Mouse (Mus musculus) brain, embryonic 14.5 days (tissue): ENCODE measurements at regions not wholly inside any gene's neighbourhood (a gene's known extent, or its start where the extent isn't known, plus 50 kb on each side); places are given as distances from the start of the nearest gene placed in this dataset.

Source experiments
- DNase-seq: peaks from one replicate; pipeline ENCODE4 v3.0.0-alpha.2; 2011; ENCODE audit warnings: low read depth
- CTCF ChIP-seq: fragments of 200-500 bp; IDR thresholded peaks from 2 replicates; pipeline ENCODE4 v1.5.1; 2012; ENCODE audit warnings: inconsistent platforms, mild to moderate bottlenecking, moderate library complexity, borderline replicate concordance; ENCODE audit not compliant: insufficient read depth, insufficient read length; ENCODE audit errors: extremely low read depth
- POLR2A ChIP-seq: fragments of 200-500 bp; IDR thresholded peaks from 2 replicates; pipeline ENCODE4 v1.6.1; 2012; ENCODE audit warnings: mild to moderate bottlenecking, inconsistent platforms, borderline replicate concordance; ENCODE audit not compliant: poor library complexity, insufficient read depth, insufficient read length, severe bottlenecking; ENCODE audit errors: extremely low read depth

GRCm38 (mm10) chr6:31222024-31222579, 176.4 kb upstream of the Mkln1 start:
- TF ChIP-seq POLR2A (no peak), CTCF (no peak)
- DNase-seq: no peak

- no peak for TF ChIP-seq POLR2A
- TF ChIP-seq CTCF: no peak
- no peak for DNase-seq
Observed at GRCm38 (mm10) chr6:31227406-31227805, 171.1 kb upstream of the Mkln1 start.

- DNase-seq: no peak
- TF ChIP-seq POLR2A: no peak
- no peak for TF ChIP-seq CTCF
Observed at GRCm38 (mm10) chr6:31228061-31228460, 170.5 kb upstream of the Mkln1 start.

- no peak for DNase-seq
Observed at GRCm38 (mm10) chr6:31231821-31232220, 166.7 kb upstream of the Mkln1 start.

GRCm38 (mm10) chr6:31233252-31233993, 165.1 kb upstream of the Mkln1 start:
- TF ChIP-seq POLR2A (no peak), CTCF (no peak)
- peak; percentile 80 for DNase-seq

More at GRCm38 (mm10) chr6:31231821-31232220, 166.7 kb upstream of the Mkln1 start:
- TF ChIP-seq POLR2A (no peak), CTCF (no peak)

DNA sequence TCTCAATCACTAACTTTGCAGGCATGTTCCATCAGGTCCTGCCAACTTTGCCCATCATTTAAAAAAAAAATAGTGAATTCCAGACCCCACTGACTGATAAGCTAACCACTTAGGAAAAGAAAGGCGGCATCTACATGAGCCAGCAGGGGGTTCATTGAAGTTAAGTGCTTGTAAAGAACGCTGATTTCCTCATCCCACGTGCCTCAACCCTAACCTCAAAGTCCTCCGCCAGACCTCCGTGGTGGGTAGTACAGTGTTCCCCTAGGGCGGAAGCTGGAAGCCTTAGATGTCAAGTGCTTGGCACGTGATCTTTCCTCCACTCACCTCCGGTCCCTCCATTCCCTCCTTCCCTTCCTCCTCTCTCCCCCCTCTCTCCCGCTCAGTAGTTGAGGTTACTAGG, 158.5 kb upstream of the Mkln1 start:
- DNase-seq: no peak
- no peak for TF ChIP-seq CTCF
- no peak for TF ChIP-seq POLR2A

DNA sequence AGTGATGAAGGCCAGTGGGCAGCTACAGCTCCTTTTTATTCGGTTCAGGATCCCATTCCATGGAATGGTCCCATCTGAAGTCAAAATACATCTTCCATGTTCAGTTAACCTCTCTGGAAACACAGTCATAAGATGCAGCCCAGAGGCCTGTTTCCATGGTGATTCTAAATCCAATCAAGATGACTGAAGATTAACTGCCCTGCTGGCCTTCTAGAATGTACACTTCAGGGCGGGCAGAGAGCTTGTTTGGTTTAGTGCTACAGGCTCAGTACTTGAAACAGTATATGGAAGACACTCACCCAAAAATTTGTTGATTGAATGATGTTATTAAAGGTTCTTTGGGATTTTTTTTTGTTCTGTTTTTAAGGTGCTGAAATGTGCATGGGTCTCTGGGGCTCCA, 148.0 kb upstream of the Mkln1 start:
- no peak for TF ChIP-seq POLR2A
- TF ChIP-seq CTCF: no peak
- DNase-seq: no peak

DNA sequence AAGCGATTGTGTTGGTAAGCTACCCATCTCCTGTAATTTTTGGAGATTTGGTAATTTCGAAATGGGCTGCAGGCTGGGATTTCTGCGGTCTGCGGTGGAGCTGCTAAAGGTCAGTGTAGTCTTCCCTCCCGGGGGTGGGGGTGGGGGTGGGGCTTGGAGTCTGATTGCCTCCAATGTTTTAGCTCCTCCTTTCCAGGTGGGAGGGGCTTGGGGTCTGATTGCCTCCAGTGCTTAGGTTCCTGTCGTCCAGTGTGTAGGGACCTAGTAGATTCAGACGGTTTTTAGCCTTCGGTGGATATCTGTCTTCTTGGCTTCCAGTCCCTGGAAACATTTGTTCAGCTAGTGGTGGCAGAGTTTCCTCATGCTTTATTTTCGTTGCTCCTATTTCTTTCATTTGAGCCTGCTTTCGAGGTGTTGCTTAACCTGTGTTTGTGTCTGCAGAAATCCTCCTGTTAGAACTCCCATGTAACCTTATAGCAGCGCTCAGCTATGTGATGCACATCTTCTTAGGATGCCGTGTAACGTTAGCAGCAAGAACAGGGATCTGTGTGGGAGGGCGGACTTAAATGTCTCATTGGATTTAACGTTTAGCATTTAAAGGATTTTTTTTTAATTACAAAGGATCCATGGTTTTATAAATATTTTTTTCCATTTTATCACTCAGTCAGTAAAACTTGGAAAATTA, 145.1 kb upstream of the Mkln1 start:
- TF ChIP-seq CTCF: no peak
- no peak for TF ChIP-seq POLR2A
- DNase-seq: peak; percentile 38

DNA sequence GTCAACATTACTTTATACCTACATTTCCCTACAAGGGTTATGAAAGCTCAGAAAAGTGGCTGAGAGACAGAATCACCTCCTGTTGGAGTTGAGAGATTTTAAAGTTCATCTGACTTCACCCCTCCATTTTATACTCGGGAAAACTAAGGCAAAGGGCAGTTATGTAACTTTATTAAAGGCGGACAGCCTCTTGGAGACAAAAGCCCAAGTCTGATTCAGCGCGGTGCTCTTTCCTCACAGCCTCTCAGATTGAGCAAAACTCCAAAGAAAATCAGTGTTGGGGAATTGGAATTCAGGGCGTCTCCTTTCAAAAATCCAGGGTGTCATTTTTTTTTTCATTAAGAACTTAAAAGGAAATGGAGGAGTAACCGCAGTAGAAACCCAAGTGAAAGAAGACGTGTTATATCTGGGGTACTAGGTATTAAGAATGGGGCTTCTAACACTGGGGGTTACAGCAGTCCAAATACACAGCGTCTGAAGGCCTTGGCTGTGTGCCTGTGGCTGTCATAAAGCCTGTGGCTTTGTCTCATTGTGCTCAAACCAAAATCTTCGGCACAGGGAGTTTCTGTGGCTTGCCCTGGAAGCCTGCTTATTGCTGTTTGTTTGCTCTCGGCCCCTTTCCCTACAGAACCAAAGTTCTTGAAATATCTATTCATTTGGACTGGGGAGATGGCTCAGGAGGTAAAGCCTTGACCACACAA, 137.7 kb upstream of the Mkln1 start:
- DNase-seq: peak; percentile 19
- TF ChIP-seq POLR2A (no peak), CTCF (no peak)

- no peak for DNase-seq
- no peak for TF ChIP-seq CTCF
- TF ChIP-seq POLR2A: no peak
Observed at GRCm38 (mm10) chr6:31261797-31262540, 136.6 kb upstream of the Mkln1 start.

DNA sequence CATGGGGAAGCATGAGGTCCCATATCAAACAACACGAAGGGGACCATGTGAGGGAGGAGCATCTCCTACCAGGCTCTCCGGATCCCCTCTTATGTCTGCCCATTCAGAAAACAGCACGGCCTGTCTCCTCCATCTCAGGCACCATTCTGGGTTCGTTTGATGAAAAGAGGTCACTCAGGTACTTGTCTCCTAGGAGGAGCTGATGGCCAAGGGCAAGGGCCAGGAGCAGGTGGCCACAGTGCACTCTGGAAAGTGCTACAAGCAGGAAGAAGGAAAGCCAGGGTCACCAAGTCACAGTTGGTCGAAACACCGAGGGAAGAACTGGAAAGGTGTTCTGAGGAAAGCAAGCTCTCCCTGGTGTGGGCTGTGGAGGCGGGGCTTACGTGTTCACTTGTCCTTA, 135.9 kb upstream of the Mkln1 start:
- TF ChIP-seq CTCF: no peak
- TF ChIP-seq POLR2A: no peak
- DNase-seq: no peak

DNA sequence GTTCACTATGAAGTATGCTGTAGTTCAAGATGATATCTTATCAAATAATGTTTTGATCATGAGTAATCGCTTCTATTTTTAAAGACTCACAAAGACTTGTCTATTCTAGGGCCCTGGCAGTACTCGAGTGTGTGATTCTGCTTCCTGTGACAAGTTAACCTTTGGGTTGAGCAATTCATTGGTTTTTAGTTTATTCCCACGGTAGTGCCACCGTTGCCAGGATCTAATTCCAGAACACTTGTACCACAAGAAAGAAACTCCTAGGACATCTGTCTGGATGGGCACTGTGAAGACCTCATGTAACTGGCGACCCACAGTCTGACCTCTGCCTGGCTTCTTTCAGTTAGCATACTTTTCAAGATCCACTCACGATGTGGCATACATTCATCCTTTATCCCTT, 134.7 kb upstream of the Mkln1 start:
- DNase-seq: no peak
- no peak for TF ChIP-seq CTCF
